Mouse (Mus musculus): ENCODE data around the gene Accsl.

DNA sequence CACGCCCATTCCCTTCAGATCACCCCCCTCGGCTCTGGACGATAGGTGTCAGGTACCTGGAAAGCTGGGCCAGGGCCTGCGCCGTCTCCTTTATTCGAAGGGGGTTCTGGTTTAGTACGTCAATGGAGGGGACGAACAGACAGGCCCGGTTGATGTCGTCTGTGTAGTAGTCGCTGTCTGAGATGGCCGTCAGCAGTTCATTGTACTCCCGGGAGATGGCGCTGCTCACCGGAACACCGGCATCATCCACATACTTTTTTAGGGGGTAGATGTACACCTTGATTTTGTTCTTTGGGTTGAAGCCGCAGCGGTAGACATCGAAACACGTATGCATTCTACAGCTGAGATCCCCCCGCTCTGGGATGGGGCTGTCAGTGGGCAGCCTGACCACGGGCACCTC is 55.6 kb downstream of the Accsl start:
- no peak for TF ChIP-seq POLR2A (IDR thresholded peaks at IDR 0.05; ENCODE audit: borderline replicate concordance, extremely low read depth, low read depth, low read length)
- no peak for TF ChIP-seq CTCF (IDR thresholded peaks at IDR 0.05; ENCODE audit: insufficient read depth, low read length)
